Mouse (Mus musculus): ENCODE measurements at regions not wholly inside any gene's neighbourhood (a gene's known extent, or its start where the extent isn't known, plus 50 kb on each side); places are given as distances from the start of the nearest gene placed in this dataset.
A peak's percentile ranks its signal among the peaks of the same experiment; 100 is the strongest.

DNA sequence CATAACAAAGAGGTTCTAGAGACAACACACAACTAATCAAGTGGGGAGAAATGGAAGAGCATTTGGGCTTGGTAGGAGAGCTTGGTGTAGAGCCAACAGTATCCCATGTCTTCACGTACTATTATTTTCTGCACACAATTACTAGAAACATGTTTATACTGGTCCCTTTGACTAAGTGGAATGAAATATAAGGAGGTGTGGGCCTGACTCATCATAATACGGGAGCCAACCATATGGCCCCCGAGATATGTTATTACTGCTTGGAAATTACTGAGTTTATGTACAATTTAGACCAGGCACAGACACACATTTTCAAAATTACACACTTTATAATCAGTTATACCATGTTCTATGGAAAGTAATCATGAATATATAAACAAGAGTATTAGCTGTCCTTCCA lies 92.7 kb upstream of the Sash1 start:
- DNase-seq, result no peak

DNA sequence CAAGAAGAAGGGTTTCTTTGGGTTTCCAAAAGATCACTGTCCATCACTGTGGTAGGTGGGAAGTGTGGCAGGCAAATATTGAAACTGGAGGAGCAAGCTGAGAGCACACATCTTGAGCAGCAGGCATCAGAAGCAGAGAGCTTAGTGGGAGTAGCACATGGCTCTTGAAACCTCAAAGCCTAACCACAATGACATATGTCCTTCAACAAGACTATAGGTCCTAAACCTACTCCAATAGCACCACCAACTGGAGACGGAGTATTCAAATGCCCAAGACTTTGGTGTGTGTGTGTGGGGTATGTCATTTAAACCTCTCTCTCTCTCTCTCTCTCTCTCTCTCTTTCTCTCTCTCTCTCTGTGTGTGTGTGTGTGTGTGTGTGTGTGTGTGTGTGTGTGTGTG lies 88.1 kb upstream of the Sash1 start:
- DNase-seq, result peak; percentile 7

DNA sequence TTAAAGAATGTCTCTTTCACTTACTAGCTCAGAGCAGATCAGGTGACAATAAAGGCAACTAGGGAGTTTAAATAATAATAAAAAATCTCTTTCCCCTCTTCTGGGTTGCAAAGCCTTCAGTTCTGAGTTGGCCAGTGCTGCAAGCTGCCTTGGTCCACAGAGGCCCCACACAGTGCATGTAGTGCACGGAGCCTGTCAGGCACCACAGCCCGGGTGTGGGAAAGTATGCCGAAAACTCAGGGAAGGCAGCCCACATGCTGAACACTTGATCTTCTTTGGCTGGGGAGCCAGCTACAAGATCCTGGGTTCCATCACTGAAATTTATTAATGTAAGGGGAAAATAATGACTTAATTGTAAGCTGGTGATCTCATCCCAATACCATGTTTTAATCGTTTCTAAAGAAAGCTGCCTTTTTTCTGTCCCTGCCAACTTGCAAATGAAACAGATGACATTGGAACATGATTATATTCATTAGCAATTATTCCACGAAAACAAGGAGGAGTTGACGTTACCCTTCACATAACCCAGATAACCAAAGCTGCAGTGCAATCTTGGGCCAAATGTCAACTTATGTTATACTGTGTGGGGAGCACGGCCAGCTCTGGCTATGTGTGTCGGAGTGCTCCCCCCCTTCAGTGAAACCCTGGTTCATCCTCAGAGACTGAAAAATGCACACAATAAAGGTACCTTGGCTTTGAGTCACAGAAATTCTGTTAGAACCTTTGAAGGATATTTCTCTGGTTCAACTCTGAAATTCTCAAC lies 87.1 kb upstream of the Sash1 start:
- no peak for DNase-seq

DNA sequence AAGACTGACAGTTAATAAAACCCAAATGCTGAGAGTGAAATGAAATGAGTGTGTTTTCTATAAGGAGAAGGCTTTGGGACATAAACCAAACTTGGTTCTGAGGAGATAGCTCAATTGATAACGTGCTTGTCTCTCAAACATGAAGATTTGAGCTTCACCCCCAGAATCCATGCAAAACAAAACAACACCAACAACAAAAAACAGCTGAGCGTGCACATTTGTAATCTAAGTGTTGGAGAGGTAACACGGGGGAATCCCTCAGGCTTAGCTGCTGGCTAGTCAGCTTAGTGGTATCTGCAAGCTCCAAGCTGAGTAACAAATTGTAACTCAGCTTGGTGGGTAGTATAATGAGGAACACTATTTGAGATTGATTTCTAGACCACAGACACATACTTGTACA lies 84.9 kb upstream of the Sash1 start:
- no peak for DNase-seq

DNA sequence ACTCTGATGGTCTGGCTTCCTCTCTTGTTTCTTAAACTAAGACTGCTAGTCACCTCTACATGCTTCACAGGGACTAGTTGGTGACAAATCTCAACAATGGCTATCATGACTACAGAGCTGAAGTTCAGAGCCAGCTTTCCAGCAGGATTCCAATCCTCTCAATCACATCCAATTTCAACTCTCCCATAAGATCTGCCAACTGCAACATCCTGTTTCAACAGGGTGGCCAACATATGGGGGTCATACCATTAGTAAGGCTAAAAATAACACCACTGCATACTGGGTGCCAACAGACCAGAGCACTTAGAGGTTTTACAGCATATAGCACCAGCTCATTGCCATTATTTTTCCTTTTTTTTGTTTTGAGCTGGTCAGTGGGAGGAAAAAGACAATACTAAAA lies 83.7 kb upstream of the Sash1 start:
- DNase-seq, result no peak

DNA sequence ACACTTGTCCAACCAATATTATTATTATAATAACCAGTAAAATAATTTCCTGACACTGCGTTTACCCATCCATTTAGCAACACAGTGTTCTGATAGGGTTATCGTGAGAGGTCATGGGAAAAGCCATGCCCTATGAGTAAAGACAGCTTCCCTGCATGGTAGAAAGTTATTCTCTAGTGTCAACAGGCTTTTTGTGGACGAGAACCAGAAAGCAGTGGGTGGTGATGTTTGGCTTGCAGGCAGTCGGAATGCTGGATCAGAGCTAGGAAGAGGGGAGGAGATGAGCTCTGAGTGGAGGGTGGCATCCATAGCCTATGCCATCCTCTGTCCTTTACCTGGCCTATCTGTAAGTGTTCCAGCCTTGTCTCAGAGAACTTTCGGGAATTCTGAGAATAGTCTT lies 83.1 kb upstream of the Sash1 start:
- no peak for DNase-seq

DNA sequence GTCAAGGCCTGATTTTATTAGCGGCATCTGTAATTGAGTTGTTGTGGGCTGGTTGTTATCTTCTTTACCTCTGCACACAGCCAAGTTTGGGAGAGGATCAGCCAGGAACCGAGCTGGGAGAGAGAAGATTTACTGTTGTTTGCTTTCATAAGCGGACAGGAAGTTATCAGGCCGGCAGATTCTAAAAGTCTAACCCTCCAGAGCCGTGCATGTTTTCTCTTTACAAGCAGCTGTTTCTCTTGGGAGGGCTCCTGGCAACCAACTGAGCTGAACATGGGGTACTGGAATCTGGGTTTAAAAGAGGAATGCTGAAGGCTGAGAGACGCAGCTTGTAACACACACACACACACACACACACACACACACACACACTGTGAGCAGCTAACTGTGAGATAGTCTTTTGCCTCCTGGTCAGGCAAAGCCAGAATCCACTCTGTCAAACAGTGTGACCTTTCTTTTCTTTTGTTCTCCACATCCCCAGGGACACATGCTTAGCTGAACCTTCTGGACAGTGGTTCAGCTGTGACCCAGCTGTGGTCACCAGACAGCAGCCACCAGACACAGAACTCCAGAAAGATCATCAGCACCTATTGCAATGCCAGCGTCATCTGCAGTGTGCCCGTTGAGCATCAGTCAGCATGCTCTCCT lies 82.5 kb upstream of the Sash1 start:
- DNase-seq, result no peak

DNA sequence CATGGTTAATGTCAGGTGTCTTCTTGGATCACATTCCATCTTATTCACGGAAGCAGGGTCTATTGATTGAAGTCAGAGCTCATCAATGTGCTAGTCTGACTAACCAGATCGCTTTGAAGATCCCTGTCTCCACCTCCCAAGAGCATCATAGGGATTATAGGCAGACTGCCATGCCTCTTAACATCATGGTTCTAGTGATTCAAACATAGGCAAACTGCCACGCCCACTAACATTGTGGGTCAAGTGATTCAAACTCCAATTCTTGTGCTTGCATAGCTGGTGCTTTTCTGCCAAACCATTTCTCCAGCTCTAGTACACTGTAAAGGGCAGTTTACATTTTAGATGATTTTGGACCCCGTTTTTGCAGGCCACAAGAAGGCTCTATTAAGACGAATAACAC lies 77.1 kb upstream of the Sash1 start:
- no peak for DNase-seq

DNA sequence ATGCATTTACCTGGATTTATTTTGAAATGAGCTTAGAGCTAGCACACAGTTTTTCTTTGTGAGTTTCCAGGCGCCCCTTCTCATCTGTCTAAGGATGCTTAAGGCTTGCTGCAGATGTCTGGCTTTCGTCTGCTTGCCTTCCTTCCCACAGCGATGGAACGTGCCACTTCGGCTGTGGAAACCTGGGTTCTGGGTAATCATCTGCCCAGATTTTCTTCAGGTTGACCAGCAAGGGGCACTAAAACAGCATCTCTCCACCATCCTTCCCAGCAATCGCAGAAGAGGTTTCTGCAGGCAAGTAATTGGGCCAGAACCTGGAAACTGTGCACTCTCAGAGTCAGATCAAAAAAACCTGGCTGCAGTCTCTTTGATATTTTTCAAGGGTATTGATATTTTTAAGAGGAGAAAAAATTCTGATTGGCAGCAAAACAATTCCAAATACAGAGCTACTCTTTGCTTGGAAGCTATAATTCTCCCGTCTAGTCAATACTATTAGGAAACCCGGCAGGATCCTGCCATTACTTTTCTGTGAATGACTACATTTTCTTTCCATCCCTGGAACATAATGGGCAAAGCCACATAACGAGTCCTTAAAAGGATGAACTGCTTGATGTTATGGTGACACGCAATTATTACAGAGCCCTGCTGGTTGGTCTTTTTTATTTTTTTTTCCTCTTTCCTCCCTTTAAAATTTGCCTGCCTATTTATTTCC lies 75.2 kb upstream of the Sash1 start:
- no peak for DNase-seq

DNA sequence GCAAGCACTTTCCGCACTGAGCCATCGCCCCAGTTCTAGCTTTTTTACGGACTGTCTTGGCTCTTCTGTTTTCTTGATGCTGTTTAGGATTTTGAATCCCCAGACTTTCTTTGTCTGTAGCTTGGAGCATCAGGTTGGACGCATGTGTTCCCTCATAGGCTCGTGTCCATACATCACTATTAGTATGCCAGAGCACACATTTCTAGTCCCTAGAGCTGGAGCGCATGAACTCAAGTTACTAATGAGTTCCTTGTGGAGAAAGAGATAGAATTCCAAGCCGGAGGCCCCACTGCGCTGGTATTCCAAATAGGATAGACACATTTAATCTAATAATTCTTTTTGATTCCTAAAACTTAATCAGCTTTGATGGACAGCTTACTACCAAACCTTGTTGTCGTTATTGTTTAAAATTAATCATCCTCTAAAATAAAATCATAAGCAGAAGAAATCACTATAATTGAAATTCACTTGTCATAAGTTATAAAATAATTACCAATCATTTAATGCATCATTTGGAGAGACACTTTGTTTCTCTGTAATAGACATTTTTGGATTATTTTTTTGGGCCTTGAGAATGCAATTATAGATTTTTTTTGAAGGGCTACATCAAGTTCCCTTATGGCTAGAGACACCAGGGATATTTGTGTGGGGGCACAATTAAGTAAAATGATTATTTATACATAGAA lies 74.5 kb upstream of the Sash1 start:
- DNase-seq, result no peak

DNA sequence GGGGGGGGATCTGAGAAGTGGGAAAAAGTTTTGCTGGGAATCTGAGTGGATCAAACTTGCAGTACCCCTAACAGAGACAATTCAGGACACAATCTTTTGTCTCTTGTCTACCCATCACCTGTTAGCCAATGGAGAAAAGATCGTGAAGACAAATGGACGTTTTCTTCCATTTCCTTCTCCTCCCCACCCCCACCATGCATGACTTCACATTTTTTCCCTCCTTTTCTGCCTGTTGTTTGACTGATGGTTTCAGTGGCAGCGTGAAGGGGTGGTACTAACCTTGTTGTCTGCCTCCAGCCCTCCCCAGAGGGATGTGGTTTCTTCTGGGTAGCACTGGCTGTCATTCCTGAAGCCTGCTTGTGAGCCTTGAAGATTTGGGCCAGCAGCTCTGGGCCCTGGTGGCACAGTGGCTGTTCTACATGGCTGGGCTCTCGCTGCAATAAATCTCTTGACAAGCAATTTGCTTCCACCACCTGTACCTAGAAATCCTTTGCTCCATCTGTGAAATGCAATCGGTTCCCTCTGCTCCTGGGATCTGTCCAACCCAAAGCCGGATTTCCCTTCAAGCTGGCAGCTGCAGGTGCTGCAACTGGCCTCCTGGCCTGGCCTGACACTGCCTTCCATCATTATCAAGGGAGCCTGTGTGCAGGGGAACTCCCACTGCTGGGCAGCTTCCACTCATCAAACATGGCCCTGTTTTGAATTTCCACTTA lies 69.8 kb upstream of the Sash1 start:
- no peak for DNase-seq

DNA sequence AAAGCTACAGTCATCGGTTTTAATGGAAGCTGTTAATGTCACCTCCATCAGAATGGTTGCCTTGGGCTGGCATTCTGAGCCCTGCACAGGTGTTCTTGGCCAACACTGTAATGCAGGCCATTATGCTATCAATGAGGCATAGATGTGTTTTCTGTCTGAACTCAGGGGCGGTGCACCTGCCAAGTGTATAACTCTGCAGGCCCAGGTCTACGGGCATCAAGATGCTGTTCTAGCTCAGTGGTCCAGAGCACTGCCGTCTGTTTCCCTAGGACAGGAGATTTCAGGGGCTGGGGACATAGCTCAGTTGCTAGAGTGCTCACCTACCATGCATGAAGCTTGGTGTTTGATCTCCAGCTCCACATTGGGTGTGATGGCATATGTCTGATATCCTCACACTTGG lies 68.1 kb upstream of the Sash1 start:
- DNase-seq, result no peak

DNA sequence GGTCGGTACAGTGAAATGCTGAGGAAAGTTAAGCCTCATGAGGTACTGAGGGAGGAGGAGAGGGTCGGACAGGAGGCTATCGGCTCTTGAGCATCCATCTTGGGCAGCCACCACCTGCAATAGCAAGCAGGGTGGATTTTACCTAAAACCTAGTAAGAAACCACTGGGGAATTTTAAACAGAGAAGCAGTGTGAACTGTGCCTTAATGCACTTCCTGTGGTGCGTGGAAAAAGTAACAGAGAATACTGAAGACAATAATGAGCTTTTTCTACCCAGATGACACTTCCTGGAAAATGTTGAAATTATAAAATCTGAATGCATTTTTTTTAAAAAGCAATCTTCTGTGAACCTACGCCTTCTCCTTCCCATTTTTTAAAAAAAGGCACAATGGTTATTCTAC lies 67.1 kb upstream of the Sash1 start:
- no peak for DNase-seq

DNA sequence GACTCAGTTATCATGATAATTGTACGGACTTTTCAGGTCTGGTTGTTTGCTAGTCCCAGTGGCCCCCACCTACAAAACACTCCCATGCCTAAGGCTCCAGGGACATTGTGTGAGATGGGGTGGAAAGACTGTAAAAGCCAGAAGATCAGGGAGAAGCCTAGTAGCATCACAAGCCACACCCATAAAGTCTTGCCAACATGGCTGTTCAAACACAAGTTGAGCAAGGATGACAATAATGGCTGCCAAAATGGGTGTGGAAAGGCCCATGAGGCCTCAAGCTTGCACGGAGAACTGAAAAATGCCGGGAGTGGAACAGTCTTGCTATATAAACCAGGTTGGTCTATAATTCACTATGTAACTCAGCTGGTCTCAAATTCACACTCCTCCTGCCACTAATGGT lies 66.1 kb upstream of the Sash1 start:
- no peak for DNase-seq

DNA sequence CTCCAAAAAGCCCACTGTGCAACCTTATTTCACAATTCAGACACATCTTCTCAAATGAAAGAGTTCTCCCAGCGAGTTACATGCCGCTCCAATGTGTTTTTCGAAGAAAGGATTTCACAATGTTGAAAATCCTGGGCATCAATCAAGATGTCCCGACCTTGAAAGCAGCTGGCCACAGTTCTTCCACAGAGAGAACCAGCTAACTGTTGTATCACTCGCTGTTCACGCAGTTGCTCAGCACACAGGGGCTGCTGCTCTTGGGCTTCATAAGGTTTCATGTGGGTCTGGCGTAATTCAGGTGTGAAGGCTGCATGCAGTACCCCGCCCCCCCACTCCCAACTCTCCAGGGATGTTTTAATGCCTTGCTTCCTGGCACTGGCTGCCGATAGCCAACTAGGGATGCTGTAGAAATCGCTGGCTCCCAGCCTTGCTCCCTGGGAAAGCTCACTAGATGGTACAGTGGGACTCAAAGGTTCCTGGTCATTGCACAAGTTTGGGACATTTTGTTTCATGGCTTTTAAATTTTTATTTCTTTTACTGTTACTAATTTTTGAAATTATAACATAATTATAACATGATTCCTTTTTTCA lies 65.5 kb upstream of the Sash1 start:
- DNase-seq, result no peak

DNA sequence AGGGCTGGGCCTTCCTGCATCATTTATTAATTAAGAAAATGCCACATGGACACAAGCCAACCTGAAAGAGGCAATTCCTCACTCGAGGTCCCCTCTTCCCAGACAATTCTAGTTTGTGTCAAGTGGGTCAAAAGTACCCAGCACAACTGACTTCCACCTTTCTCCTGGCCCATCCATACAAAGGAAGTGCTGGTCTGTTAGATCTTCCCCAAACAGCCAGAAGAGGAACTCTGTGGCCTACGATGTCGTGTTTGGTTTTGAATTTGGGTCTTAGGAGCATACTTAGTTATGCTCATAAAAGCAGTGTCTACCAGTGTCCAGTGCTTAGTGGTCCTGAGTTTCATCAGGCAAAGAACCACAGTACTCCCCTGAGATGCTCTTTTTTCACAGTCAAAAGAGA lies 62.4 kb upstream of the Sash1 start:
- DNase-seq, result no peak

DNA sequence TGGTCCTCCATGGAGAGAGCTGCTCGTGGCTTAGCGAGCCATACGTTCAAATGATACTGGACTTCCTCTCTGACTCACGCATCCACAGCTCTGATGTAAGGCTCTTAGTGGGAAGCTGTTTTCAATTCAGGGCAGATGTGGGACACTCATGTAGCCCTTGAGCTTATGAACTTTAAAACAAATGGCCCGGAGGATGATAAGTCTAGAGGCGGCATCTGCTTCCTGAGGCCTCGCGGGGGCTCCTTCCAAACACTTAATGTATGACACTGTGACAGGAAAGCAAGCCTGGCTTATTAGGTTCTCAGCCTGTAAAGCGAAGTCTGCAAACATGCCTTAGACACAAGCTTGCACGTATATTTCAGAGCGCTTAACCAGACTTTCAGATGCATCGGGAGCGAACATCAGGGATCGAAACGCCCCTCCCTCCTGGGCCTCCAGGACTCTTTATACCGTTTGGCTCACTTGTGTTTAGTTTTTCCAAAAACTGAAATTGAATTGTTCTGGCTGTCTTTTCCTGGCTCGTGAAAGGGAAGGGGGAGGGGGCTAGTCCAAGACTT lies 59.4 kb upstream of the Sash1 start:
- no peak for DNase-seq

DNA sequence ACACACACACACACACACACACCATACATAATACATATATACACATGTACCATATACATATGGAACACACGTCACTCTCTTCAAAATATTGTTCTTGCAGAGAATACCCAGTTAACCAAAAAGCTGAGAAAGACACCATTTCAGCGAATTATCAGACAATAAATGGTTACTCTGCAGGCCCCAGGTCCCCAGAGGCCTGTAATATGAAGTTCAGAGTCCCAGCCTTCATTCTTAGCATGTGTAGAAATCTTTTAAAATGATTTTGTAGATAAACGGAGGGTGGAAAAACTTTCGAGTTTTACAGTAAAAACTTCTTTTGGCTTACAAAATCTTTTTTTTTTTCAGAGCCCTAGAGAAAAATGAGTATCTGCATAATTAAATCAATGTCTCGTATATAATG lies 58.7 kb upstream of the Sash1 start:
- no peak for DNase-seq

DNA sequence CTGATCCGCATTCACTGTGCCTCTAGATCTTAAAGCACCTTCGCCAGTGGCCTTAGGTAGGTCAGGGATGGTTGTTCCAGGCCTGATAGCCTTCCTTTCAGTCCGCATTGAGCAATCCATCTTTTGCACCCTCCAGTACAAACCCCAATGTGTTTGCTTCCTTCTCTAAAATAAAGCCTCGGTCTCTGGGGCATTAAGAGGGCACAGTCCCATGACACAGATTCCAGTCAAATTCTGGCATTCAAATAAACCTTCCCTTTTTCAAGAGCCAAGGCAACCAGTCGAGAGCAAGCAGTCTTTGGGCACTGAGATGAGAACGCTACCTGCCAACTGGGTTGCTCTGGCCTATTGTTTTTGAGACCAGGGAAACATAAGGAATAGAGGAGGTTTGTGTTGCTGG lies 57.8 kb upstream of the Sash1 start:
- no peak for DNase-seq

DNA sequence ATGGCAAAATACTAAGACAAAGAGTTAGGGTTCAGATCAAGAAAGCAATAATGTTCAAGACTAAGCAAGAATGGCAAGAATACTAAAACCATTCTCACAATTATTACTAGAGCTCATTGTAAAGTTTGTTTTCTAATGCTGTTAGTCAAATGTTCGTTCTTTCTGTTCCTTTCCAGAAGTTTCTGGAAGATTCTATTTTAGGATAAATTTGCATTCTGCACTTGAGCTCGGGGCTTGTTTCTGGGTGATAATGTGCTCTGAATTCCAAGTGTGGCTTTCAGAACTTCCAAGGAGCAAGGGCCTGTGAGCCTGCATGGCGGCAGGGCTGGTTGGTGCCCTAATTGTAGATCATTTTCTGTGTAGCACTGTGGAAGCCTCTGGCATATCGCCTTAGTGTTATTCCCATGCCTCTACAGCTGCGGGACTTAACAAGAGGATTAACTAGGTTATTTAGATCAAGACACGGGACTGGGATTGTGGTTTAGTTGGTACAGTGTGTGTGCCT lies 57.1 kb upstream of the Sash1 start:
- no peak for DNase-seq

DNA sequence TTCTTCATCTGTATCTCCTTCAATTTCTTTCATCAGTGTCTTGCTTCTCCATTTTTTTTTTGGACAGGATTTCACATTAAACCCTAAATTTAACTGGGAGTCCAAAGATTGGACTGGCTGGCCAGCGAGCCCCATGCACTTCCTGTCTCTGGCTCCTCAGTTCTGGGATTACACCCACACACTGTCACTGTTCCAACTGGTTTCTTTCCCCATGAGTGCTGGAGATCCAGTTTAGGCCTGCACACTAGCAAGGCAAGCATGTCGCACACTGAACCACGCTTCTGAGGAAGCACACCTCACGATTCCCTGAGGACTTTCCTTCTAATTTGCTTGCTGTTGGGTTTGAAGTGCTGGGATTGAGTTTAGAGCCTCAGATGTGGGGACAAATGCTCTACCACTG lies 50.5 kb upstream of the Sash1 start:
- no peak for DNase-seq

Data from thymus, postnatal 25 days (tissue).